Mouse (Mus musculus) frontal cortex, postnatal 14 days (tissue): Measurements from ENCODE around the gene Scgb2b27.
A peak's percentile ranks its signal among the peaks of the same experiment; 100 is the strongest.
"Not testable (repeated sequence)": the region's sequence is repeated elsewhere in the genome, so short reads cannot be mapped to it uniquely, and the experiment has no call there.

Experiments used
- DNase-seq, 2 experiments: peaks; one replicate each; pipeline ENCODE4 v3.0.0; 2022; ENCODE audit warnings: low spot score in 2 of 2

Gene Scgb2b27

DNA sequence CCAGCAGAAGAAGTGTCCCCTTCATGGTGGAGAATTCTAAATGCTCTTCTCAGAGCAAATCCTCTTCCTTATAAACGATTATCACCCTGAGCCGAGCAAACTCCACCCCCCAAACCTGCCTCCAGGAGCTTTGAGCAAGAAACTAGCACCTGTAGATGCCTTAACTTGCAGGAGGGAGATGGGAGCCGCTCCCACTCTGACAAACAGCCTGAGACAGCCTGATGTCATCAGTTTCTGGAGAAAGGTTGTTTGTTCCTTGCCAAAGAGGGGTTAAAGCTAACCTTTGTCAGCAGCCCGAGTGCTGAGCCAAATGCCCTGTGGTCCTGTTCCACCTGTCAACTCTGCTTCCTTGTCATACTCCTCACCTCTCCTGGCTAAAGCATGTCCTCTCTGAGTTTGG, at the start of gene Scgb2b27:
Scgb2b27 (minus strand) TSS at position 101 of the 400 bp plus-strand sequence.
- DNase-seq: no peak

DNA sequence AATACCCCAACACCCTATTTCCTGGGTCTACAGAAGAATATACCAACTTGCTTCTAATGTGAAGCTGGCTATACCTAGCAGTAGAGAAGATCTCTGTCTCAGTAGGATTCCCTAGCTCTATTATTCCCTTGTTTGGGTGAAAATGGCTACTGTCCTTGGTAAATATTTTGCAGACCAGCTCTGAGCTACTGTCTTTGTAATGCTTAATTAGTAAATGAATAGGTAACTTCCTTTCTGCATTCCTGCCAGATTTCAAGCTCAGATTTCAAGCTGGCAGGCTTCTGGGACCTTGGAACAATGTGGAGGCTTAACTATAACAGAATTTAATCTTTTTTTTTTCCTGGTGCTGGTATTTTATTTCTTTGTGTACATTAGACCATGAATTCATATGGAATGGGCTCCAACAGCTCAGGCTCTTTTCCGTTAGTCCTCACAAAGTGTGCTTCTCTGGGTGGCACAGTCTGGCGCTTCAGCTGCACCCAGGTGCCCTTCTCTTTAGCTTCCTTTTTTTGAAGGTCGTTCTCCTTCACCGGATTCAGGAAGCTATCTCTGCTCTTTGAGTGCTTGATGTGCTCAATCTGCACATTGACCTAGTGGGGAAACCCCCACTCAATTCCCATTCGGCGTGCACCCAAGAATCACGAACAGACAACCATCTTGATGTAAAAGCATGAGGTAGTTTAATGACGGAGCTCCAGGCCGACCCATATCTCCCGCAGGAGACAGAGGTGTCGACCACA, 22.5 kb upstream of the Scgb2b27 start:
- DNase-seq: not testable (repeated sequence)

DNA sequence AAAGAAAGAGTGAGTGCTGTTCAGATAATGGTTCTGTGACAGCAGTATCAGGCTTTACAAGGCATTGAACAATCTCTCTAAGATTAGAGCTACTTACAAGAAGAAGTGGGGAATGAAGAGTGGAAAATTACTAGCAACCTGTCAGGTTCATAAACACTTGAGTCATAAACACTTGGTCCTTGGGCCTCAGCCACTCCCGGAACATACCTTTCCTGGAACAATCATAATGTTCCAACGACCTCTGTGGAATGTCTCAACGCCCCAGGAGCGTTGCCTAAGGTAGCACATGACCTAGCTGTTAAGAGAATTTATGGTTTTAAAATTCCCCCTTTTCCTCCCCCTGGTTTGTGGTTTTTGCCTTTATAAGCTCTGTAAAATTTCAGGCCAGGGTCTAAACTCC, 20.8 kb upstream of the Scgb2b27 start:
- not testable (repeated sequence) for DNase-seq

DNA sequence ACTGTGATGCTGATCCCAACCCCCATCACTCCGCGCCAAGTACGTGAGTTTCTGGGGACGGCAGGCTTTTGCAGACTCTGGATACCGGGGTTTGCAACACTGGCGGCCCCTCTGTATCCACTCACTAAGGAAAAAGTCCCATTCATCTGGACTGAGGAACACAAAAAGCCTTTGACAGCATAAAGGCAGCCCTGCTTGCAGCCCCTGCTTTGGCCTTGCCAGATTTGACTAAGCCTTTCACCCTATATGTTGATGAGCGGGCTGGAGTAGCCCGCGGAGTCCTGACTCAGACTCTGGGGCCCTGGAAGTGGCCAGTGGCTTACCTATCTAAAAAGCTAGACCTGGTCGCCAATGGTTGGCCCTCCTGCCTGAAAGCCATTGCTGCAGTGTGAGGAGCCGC, 16.3 kb upstream of the Scgb2b27 start:
- no peak for DNase-seq

DNA sequence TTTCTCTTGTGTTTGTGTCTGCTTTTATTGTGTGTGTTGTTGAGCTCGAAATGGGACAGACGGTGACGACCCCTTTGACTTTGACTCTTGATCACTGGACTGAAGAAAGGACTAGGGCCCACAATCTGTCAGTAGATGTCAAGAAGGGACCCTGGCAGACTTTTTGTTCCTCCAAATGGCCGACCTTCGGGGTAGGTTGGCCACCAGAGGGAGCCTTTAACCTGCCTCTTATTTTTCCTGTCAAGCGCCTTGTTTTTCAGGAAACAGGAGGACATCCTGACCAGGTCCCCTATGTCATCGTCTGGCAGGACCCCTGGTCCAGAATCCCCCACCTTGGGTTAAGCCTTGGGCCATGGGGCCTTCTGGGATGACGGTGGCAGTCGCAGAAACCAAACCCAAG, 13.5 kb upstream of the Scgb2b27 start:
- not testable (repeated sequence) for DNase-seq

DNA sequence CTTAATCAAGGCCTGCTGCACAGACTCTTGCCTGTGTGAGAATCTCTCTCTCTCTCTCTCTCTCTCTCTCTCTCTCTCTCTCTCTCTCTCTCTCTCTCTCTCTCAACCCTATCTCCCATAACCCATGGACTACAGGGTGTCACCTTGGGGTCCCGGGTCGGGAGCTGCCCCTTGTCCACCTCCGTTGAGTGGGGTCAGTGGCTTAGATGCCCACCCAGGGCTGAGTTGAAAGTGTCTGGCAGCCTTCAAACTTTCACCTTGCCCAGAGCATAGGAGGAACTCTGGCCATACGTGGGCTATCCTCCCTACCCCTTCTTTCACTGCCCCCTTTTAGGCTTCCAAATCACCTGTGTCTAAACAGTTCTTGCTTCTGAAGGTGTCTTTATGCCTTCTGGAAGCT, 11.9 kb upstream of the Scgb2b27 start:
- DNase-seq: no peak

DNA sequence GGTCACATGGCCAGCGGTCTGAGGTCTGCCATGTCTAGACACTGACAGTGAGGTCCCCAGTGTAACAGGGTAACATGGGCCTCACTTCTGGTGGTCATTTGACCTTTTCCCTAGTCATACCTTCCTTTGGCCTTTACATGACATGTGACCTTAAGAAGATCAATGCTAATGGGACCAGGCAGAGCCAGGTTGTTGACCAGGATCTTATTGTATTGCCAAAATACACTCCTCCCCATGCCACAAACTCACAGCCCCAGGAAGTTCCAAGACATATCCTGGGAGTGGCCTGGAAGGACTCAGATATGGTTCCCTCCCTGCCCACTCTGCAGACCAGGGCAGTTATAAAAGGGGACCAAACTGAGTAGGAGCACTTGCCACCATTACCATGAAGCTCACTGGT, 7.4 kb upstream of the Scgb2b27 start, which contains the start of gene Scgb1b27:
Scgb1b27 (plus strand) TSS at position 301 of the 400 bp plus-strand sequence.
- DNase-seq: not testable (repeated sequence)

DNA sequence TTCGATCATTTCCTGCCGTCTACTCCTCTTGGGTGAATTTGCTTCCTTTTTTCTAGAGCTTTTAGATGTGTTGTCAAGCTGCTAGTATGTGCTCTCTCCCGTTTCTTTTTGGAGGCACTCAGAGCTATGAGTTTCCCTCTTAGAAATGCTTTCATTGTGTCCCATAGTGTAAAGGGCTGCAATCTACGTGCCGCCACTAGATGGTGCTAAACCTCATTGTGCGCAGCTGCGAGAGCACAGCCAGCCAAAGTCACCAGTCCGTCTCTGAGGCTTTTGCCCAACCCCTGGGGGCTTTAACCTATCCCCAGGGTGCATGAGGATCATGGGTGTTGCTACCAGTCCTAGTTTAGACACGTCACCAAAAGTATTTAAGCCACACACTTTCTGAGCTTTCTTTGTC, 31.5 kb downstream of the Scgb2b27 start:
- DNase-seq: peak in 1 of 2 experiments; percentile 4
